Mouse (Mus musculus) E14TG2a.4 (cell line): Measurements from ENCODE around the gene Cnep1r1.

Source experiments
- CTCF ChIP-seq: conservative IDR thresholded peaks from 2 replicates; pipeline ENCODE4 v1.5.1; 2014; ENCODE audit warnings: low read length
- NANOG ChIP-seq: IDR thresholded peaks from 2 replicates; pipeline ENCODE4 v1.6.1; 2014; ENCODE audit warnings: borderline replicate concordance, low read length, mixed read lengths

DNA sequence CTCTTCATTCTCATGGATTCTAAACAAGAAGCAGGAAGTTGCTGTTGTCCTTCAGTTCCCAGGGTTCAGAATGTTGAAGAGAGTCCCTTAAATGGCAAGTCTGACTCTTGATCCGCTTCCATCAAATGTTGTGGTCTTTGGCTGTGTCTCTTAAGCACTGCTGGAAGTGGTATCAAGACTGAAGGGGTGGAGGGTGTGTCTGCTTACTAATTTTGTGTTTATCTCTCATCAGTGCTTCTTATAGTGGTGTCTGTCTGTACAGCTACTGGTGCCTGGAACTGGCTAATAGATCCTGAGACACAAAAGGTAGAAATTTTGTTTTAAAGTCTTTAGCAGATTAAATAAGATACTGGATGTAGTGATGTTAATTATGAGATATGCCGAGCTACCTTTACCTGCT, 6.3 kb downstream of the Cnep1r1 start:
- TF ChIP-seq CTCF: no peak
- no peak for TF ChIP-seq NANOG
